In genomic region chr3:115104802-115105493, GRCm38 (mm10) we compare ENCODE assay signal across 12 mouse cellular contexts.
A peak's percentile ranks its signal among the peaks of the same experiment; 100 is the strongest.
DNase-seq lines count a peak whose midpoint lies in the region; ATAC-seq and TF ChIP-seq lines count a peak whose summit lies in the region.
"Had no signal": no experiment of that assay in that cellular context is flagged by ENCODE, and none has a peak within 500 bp of the region (broad histone marks: within the 10 kb centered on the region; RNA-seq: fewer than 3 reads in every experiment).

No protein-coding gene starts in this region.

- no peak overlapping the region for H3K27ac ChIP-seq in forebrain, embryonic 12.5 days
- H3K27ac ChIP-seq in midbrain, postnatal 0 days (ENCODE audit: low read depth, low read length) = no peak overlapping the region
- H3K27ac ChIP-seq: liver, embryonic 15.5 days had no signal

- no peaks in the 10 kb centered on the region for H3K36me3 ChIP-seq in forebrain, embryonic 12.5 days (replicated peaks)
- no peaks in the 10 kb centered on the region for H3K36me3 ChIP-seq in midbrain, postnatal 0 days (ENCODE audit: insufficient read depth, low read length)
- H3K36me3 ChIP-seq: liver, embryonic 15.5 days had no signal

- whole genome bisulfite sequencing in forebrain, embryonic 12.5 days = 35% methylated on average over 8 of the region's 8 CpGs
- 30% methylated on average over 8 of the region's 8 CpGs for WGBS in midbrain, postnatal 0 days

- DNase-seq in cerebellum, adult 9-11 months = peak; percentile 42
- no peak for DNase-seq in cerebellum, adult 11-12 months
- peak; percentile 2 for DNase-seq in left cerebral cortex, postnatal 4 days
- no peak for DNase-seq in left cerebral cortex, postnatal 14 days (ENCODE audit: low spot score in 2 of 2)
- peak; percentile 44 for DNase-seq in midbrain, postnatal 0 days (ENCODE audit: low spot score)
- no peak for DNase-seq in spleen, postnatal 36 days (ENCODE audit: low spot score in 2 of 2)
- no peak for DNase-seq in right cerebral cortex, adult 18-20 months
- DNase-seq: right cerebral cortex, postnatal 14 days; thymus, adult 18-20 months had no signal

- intact Hi-C loops in left cerebral cortex, postnatal 4 days (cut with DNase I) = loop anchor here (10.0 kb wide), 1 partner anchor 950 kb away; no protein-coding TSS in a partner anchor
- intact Hi-C loops in left cerebral cortex, postnatal 14 days (cut with DNase I) = loop anchor here (10.0 kb wide), 1 partner anchor 200 kb away; the partner anchor contains the start of gene Olfm3

- H3K27me3 ChIP-seq in forebrain, embryonic 12.5 days = no peaks in the 10 kb centered on the region
- no peaks in the 10 kb centered on the region for H3K27me3 ChIP-seq in midbrain, postnatal 0 days (ENCODE audit: insufficient read depth, low read length)
- H3K27me3 ChIP-seq: liver, embryonic 15.5 days had no signal

- H3K9me3 ChIP-seq in forebrain, embryonic 12.5 days = no peaks in the 10 kb centered on the region
- no peaks in the 10 kb centered on the region for H3K9me3 ChIP-seq in midbrain, postnatal 0 days (ENCODE audit: low read length)
- H3K9me3 ChIP-seq: liver, embryonic 15.5 days had no signal

- H3K4me1 ChIP-seq in forebrain, embryonic 12.5 days = no peaks in the 10 kb centered on the region
- no peaks in the 10 kb centered on the region for H3K4me1 ChIP-seq in midbrain, postnatal 0 days (ENCODE audit: insufficient read depth, low read length)
- H3K4me1 ChIP-seq: liver, embryonic 15.5 days had no signal

- no peak overlapping the region for H3K4me3 ChIP-seq in forebrain, embryonic 12.5 days (replicated peaks)
- no peak overlapping the region for H3K4me3 ChIP-seq in midbrain, postnatal 0 days (ENCODE audit: low read depth, low read length)
- H3K4me3 ChIP-seq: liver, embryonic 15.5 days had no signal

- H3K4me2 ChIP-seq in forebrain, embryonic 12.5 days = no peak overlapping the region
- no peak overlapping the region for H3K4me2 ChIP-seq in midbrain, postnatal 0 days (ENCODE audit: low read depth, low read length, poor library complexity, severe bottlenecking)
- H3K4me2 ChIP-seq: liver, embryonic 15.5 days had no signal

- peak; percentile 67 for TF ChIP-seq CTCF in midbrain, postnatal 0 days (IDR thresholded peaks at IDR 0.05)

- 0 out of 2 replicates have a peak, but pooled peaks have one; percentile 55 for ATAC-seq in forebrain, embryonic 12.5 days (ENCODE audit: low FRiP score)
- ATAC-seq in midbrain, postnatal 0 days (ENCODE audit: low FRiP score) = no peak
- ATAC-seq: activated CD4-positive, CD25-positive, alpha-beta regulatory T cell, adult 4 months had no signal

- H3K9ac ChIP-seq in forebrain, embryonic 12.5 days = no peak overlapping the region
- H3K9ac ChIP-seq in midbrain, postnatal 0 days (replicated peaks; ENCODE audit: low read length, poor library complexity, severe bottlenecking) = no peak overlapping the region
- H3K9ac ChIP-seq: liver, embryonic 15.5 days had no signal

Comparison
In these comparisons a context has a peak if more than half of its experiments do, and no peak if none do; other contexts are left out.
1. DNase-seq: peak in cerebellum, adult 9-11 months (single experiment), left cerebral cortex, postnatal 4 days (single experiment) and midbrain, postnatal 0 days (single experiment); none in cerebellum, adult 11-12 months (single experiment), left cerebral cortex, postnatal 14 days (0 of 2), spleen, postnatal 36 days (0 of 2) and right cerebral cortex, adult 18-20 months (single experiment).